Mouse (Mus musculus) lung, postnatal 0 days (tissue): ENCODE results near the gene Gabbr2. TPM values are rescaled to one million over a fixed set of nuclear protein-coding genes. Genes with fewer than 3 reads are reported as not detected.
A peak's percentile ranks its signal among the peaks of the same experiment; 100 is the strongest.

Experiments
- ATAC-seq: fragments of 200-750 bp; cut with Nextera tagmentation; 2 replicates; pipeline ENCODE4 v1.8.0; 2017; ENCODE audit warnings: moderate library complexity
- DNase-seq: peaks from one replicate; pipeline ENCODE4 v3.0.0-alpha.2; 2016; ENCODE audit warnings: low spot score
- H3K27ac ChIP-seq: fragments of 300-500 bp; sonication (generic); 2 replicates; pipeline ENCODE4 v1.5.1; 2014; ENCODE audit warnings: antibody characterized with exemption, mild to moderate bottlenecking, low read length, mixed read lengths
- H3K27me3 ChIP-seq: fragments of 300-500 bp; sonication (generic); replicated peaks from 2 replicates; pipeline ENCODE4 v1.6.1; 2014; ENCODE audit warnings: low read length, mixed read lengths; ENCODE audit not compliant: insufficient read depth
- H3K36me3 ChIP-seq: fragments of 300-500 bp; sonication (generic); 2 replicates; pipeline ENCODE4 v1.6.1; 2014; ENCODE audit warnings: low read length, mixed read lengths; ENCODE audit not compliant: insufficient read depth
- H3K4me1 ChIP-seq: fragments of 300-500 bp; sonication (generic); 2 replicates; pipeline ENCODE4 v1.6.1; 2014; ENCODE audit warnings: antibody characterized with exemption, low read depth, low read length, mixed read lengths; ENCODE audit not compliant: insufficient read depth
- H3K4me2 ChIP-seq: fragments of 300-500 bp; sonication (generic); replicated peaks from 2 replicates; pipeline ENCODE4 v1.6.1; 2014; ENCODE audit warnings: low read depth, mild to moderate bottlenecking, low read length, moderate library complexity, mixed read lengths
- H3K4me3 ChIP-seq: fragments of 300-500 bp; sonication (generic); 2 replicates; pipeline ENCODE4 v1.5.1; 2014; ENCODE audit warnings: low read depth, low read length
- H3K9ac ChIP-seq: fragments of 300-500 bp; sonication (generic); replicated peaks from 2 replicates; pipeline ENCODE4 v1.6.1; 2014; ENCODE audit warnings: low read depth, mild to moderate bottlenecking
- H3K9me3 ChIP-seq: fragments of 300-500 bp; sonication (generic); 2 replicates; pipeline ENCODE4 v1.6.1; 2016; ENCODE audit warnings: low read length, mixed read lengths
- CTCF ChIP-seq: IDR thresholded peaks from 2 replicates; pipeline ENCODE4 v1.5.1; 2016; ENCODE audit warnings: antibody characterized with exemption, mild to moderate bottlenecking
- EP300 ChIP-seq: IDR thresholded peaks from 2 replicates; pipeline ENCODE4 v1.6.1; 2016; ENCODE audit warnings: antibody characterized with exemption, mild to moderate bottlenecking, control low read depth
- WGBS: fragments of 180-500 bp; shearing (Covaris S2); extraction: QIAGEN DNeasy Blood & Tissue Kit; methylation state at CpG from one replicate; pipeline ENCODE4 v1.1.7; 2014; 5-methylcytosine and 5-hydroxymethylcytosine counted together
- polyA plus RNA-seq: library from polyadenylated mRNA; unstranded; fragments of >200 nt; fragmentation: Nextera tagmentation; extraction: Ambion mirVana; gene quantifications from 2 replicates; pipeline ENCODE4 v1.2.1, GENCODE M21; 2015

The Gabbr2 gene
- polyA plus RNA-seq, 1 experiment from 2014 or later = not detected

GRCm38 (mm10) chr4:46666420-46666819 lies 325.3 kb downstream of the Gabbr2 start:
- Histone ChIP-seq H3K4me2 (no peak overlapping the region), H3K9me3 (no peaks in the 10 kb centered on the region), H3K9ac (no peak overlapping the region), H3K4me1 (peaks cover 3% of the 10 kb centered on the region; the same call in 1 of the 2 replicates), H3K4me3 (no peak overlapping the region), H3K36me3 (no peaks in the 10 kb centered on the region), H3K27me3 (no peaks in the 10 kb centered on the region), H3K27ac (no peak overlapping the region)
- no peak for ATAC-seq
- no peak for DNase-seq
- 70% methylated on average over 5 of the region's 5 CpGs for WGBS
- no peak for TF ChIP-seq CTCF
- TF ChIP-seq EP300 = no peak

GRCm38 (mm10) chr4:46665371-46665774 lies 326.3 kb downstream of the Gabbr2 start:
- no peak overlapping the region for H3K27ac ChIP-seq
- WGBS = 5% methylated on average over 5 of the region's 8 CpGs

GRCm38 (mm10) chr4:46664123-46665009 lies 327.3 kb downstream of the Gabbr2 start:
- Histone ChIP-seq H3K27me3 (no peaks in the 10 kb centered on the region), H3K9me3 (no peaks in the 10 kb centered on the region), H3K4me1 (peaks cover 3% of the 10 kb centered on the region; the same call in 1 of the 2 replicates), H3K27ac (no peak overlapping the region; the same call in 1 of the 2 replicates), H3K36me3 (no peaks in the 10 kb centered on the region), H3K9ac (peak overlapping the region; percentile 19; the same call in 1 of the 2 replicates), H3K4me2 (peak overlapping the region; percentile 63), H3K4me3 (peak overlapping the region; percentile 24; the same call in 1 of the 2 replicates)
- 4% methylated on average over 34 of the region's 34 CpGs for WGBS
- no peak for TF ChIP-seq CTCF
- TF ChIP-seq EP300 = no peak
- ATAC-seq (peak; percentile 91), DNase-seq (peak; percentile 67)

More at GRCm38 (mm10) chr4:46665371-46665774, 326.3 kb downstream of the Gabbr2 start:
- peak; percentile 58 for TF ChIP-seq CTCF
- TF ChIP-seq EP300 = no peak
- peak; percentile 20; the same call in 1 of the 2 replicates for ATAC-seq
- Histone ChIP-seq H3K36me3 (no peaks in the 10 kb centered on the region), H3K9ac (no peak overlapping the region), H3K9me3 (no peaks in the 10 kb centered on the region), H3K4me3 (no peak overlapping the region), H3K4me2 (no peak overlapping the region), H3K27me3 (no peaks in the 10 kb centered on the region), H3K4me1 (peaks cover 3% of the 10 kb centered on the region; the same call in 1 of the 2 replicates)
- peak; percentile 34 for DNase-seq

- no peaks in the 10 kb centered on the region for H3K27me3 ChIP-seq
- no peak overlapping the region for H3K4me2 ChIP-seq
- 73% methylated on average over 9 of the region's 9 CpGs for WGBS
- DNase-seq = no peak
- H3K27ac ChIP-seq = no peak overlapping the region
- peaks cover 3% of the 10 kb centered on the region; the same call in 1 of the 2 replicates for H3K4me1 ChIP-seq
- no peaks in the 10 kb centered on the region for H3K36me3 ChIP-seq
- H3K4me3 ChIP-seq = no peak overlapping the region
- TF ChIP-seq CTCF = no peak
- TF ChIP-seq EP300 = no peak
- no peak overlapping the region for H3K9ac ChIP-seq
- no peaks in the 10 kb centered on the region for H3K9me3 ChIP-seq
- ATAC-seq = no peak
These were observed 330.2 kb downstream of the Gabbr2 start for GRCm38 (mm10) chr4:46661433-46661832.

GRCm38 (mm10) chr4:46658946-46659345 lies 332.7 kb downstream of the Gabbr2 start:
- H3K27me3 ChIP-seq = no peaks in the 10 kb centered on the region
- no peak overlapping the region for H3K27ac ChIP-seq
- ATAC-seq (no peak), DNase-seq (no peak)
- H3K4me3 ChIP-seq = no peak overlapping the region
- H3K4me1 ChIP-seq = no peaks in the 10 kb centered on the region
- H3K9ac ChIP-seq = no peak overlapping the region
- no peaks in the 10 kb centered on the region for H3K9me3 ChIP-seq
- no peak for TF ChIP-seq CTCF
- no peak for TF ChIP-seq EP300
- H3K4me2 ChIP-seq = no peak overlapping the region
- H3K36me3 ChIP-seq = no peaks in the 10 kb centered on the region
- WGBS = 72% methylated on average over 5 of the region's 5 CpGs

GRCm38 (mm10) chr4:46657116-46657515 lies 334.6 kb downstream of the Gabbr2 start:
- no peaks in the 10 kb centered on the region for H3K9me3 ChIP-seq
- H3K36me3 ChIP-seq = no peaks in the 10 kb centered on the region
- no peak overlapping the region for H3K4me3 ChIP-seq
- ATAC-seq (no peak), DNase-seq (peak; percentile 81)
- no peak overlapping the region for H3K4me2 ChIP-seq
- H3K9ac ChIP-seq = no peak overlapping the region
- no peak overlapping the region for H3K27ac ChIP-seq
- no peaks in the 10 kb centered on the region for H3K27me3 ChIP-seq
- H3K4me1 ChIP-seq = no peaks in the 10 kb centered on the region
- 6% methylated on average over 5 of the region's 5 CpGs for WGBS
- TF ChIP-seq CTCF (peak; percentile 90), EP300 (peak; percentile 46)
